Mouse (Mus musculus) frontal cortex, postnatal 10 days (tissue): ENCODE measurements at regions not wholly inside any gene's neighbourhood (a gene's known extent, or its start where the extent isn't known, plus 50 kb on each side); places are given as distances from the start of the nearest gene placed in this dataset.

Experiments
- DNase-seq, 2 experiments: peaks; one replicate each; pipeline ENCODE4 v3.0.0; 2022; ENCODE audit warnings: low spot score in 2 of 2, mixed read lengths in 1 of 2

GRCm38 (mm10) chr16:30735360-30735759 lies 135.8 kb downstream of the Fam43a start:
- DNase-seq: no peak

GRCm38 (mm10) chr16:30735969-30736368 lies 136.4 kb downstream of the Fam43a start:
- no peak for DNase-seq

- peak in 1 of 2 experiments; percentile 14 for DNase-seq
Observed at GRCm38 (mm10) chr16:30736662-30737326, 137.3 kb downstream of the Fam43a start.

GRCm38 (mm10) chr16:30737524-30737923 lies 138.0 kb downstream of the Fam43a start:
- no peak for DNase-seq

GRCm38 (mm10) chr16:30739651-30740050 lies 140.1 kb downstream of the Fam43a start:
- DNase-seq: no peak

- DNase-seq: no peak
Observed at GRCm38 (mm10) chr16:30741192-30741591, 141.7 kb downstream of the Fam43a start.

GRCm38 (mm10) chr16:30742474-30742873 lies 143.0 kb downstream of the Fam43a start:
- DNase-seq: no peak

GRCm38 (mm10) chr16:30743566-30743965 lies 144.0 kb downstream of the Fam43a start:
- no peak for DNase-seq

GRCm38 (mm10) chr16:30744237-30744636 lies 144.7 kb downstream of the Fam43a start:
- DNase-seq: no peak

GRCm38 (mm10) chr16:30745598-30746181 lies 146.2 kb downstream of the Fam43a start:
- DNase-seq: peak; percentile 24 to 26

- DNase-seq: no peak
Observed at GRCm38 (mm10) chr16:30746211-30746610, 146.7 kb downstream of the Fam43a start.

- DNase-seq: no peak
Observed at GRCm38 (mm10) chr16:30749841-30750240, 150.3 kb downstream of the Fam43a start.

- no peak for DNase-seq
Observed at GRCm38 (mm10) chr16:30755771-30756170, 156.2 kb downstream of the Fam43a start.

- no peak for DNase-seq
Observed at GRCm38 (mm10) chr16:30756678-30757077, 157.2 kb downstream of the Fam43a start.

- DNase-seq: no peak
Observed at GRCm38 (mm10) chr16:30757556-30757955, 158.0 kb downstream of the Fam43a start.

- no peak for DNase-seq
Observed at GRCm38 (mm10) chr16:30758041-30758440, 158.5 kb downstream of the Fam43a start.

GRCm38 (mm10) chr16:30759503-30759902 lies 160.0 kb downstream of the Fam43a start:
- no peak for DNase-seq

- no peak for DNase-seq
Observed at GRCm38 (mm10) chr16:30761201-30761710, 161.7 kb downstream of the Fam43a start.

- no peak for DNase-seq
Observed at GRCm38 (mm10) chr16:30762898-30763595, 163.5 kb downstream of the Fam43a start.

GRCm38 (mm10) chr16:30765591-30765990 lies 166.1 kb downstream of the Fam43a start:
- DNase-seq: no peak

GRCm38 (mm10) chr16:30769007-30769442 lies 169.5 kb downstream of the Fam43a start:
- no peak for DNase-seq

- DNase-seq: no peak
Observed at GRCm38 (mm10) chr16:30769467-30769866, 169.9 kb downstream of the Fam43a start.

- DNase-seq: no peak
Observed at GRCm38 (mm10) chr16:30772802-30773201, 173.3 kb downstream of the Fam43a start.
